Mouse (Mus musculus) hindbrain, embryonic 11.5 days (tissue): ENCODE data around the gene Il2rg. TPM values are rescaled to one million over a fixed set of nuclear protein-coding genes. Genes with fewer than 3 reads are reported as not detected.

ENCODE experiments used
- ATAC-seq: fragments of 200-750 bp; cut with Nextera tagmentation; 2 replicates; pipeline ENCODE4 v1.8.0; 2017; ENCODE audit warnings: mild to moderate bottlenecking, moderate TSS enrichment, moderate library complexity; ENCODE audit not compliant: low FRiP score
- DNase-seq: peaks from one replicate; pipeline ENCODE4 v3.0.0-alpha.2; 2015; ENCODE audit warnings: low spot score
- H3K27ac ChIP-seq: fragments of 300-500 bp; sonication (generic); 2 replicates; pipeline ENCODE4 v1.5.1; 2014; ENCODE audit warnings: mild to moderate bottlenecking, low read depth, low read length
- H3K27me3 ChIP-seq: fragments of 300-500 bp; sonication (generic); 2 replicates; pipeline ENCODE4 v1.6.1; 2014; ENCODE audit warnings: mild to moderate bottlenecking, low read length, moderate library complexity, mixed read lengths; ENCODE audit not compliant: control insufficient read depth, insufficient read depth
- H3K36me3 ChIP-seq: fragments of 300-500 bp; sonication (generic); 2 replicates; pipeline ENCODE4 v1.6.1; 2014; ENCODE audit warnings: mild to moderate bottlenecking, low read length, moderate library complexity, mixed read lengths; ENCODE audit not compliant: control insufficient read depth, insufficient read depth
- H3K4me1 ChIP-seq: fragments of 300-500 bp; sonication (generic); replicated peaks from 2 replicates; pipeline ENCODE4 v1.6.1; 2014; ENCODE audit warnings: low read length, mixed read lengths; ENCODE audit not compliant: control insufficient read depth, insufficient read depth
- H3K4me2 ChIP-seq: fragments of 300-500 bp; sonication (generic); replicated peaks from 2 replicates; pipeline ENCODE4 v1.6.1; 2014; ENCODE audit warnings: mild to moderate bottlenecking, low read depth, low read length
- H3K4me3 ChIP-seq: fragments of 300-500 bp; sonication (generic); 2 replicates; pipeline ENCODE4 v1.5.1; 2014; ENCODE audit warnings: low read depth, low read length
- H3K9ac ChIP-seq: fragments of 300-500 bp; sonication (generic); 2 replicates; pipeline ENCODE4 v1.6.1; 2014; ENCODE audit warnings: low read depth, low read length
- H3K9me3 ChIP-seq: fragments of 300-500 bp; sonication (generic); 2 replicates; pipeline ENCODE4 v1.6.1; 2016; ENCODE audit warnings: low read length; ENCODE audit not compliant: control insufficient read depth
- WGBS: fragments of 180-500 bp; shearing (Covaris S2); extraction: QIAGEN DNeasy Blood & Tissue Kit; methylation state at CpG from one replicate; pipeline ENCODE4 v1.1.7; 2014; 5-methylcytosine and 5-hydroxymethylcytosine counted together
- polyA plus RNA-seq: library from polyadenylated mRNA; unstranded; fragments of >200 nt; fragmentation: Nextera tagmentation; extraction: Ambion mirVana; gene quantifications from 2 replicates; pipeline ENCODE4 v1.2.1, GENCODE M21; 2014

Gene Il2rg
- polyA plus RNA-seq, 1 experiment from 2014 or later = 3.6 TPM

GRCm38 (mm10) chrX:101299055-101299454, 31.0 kb upstream of the Il2rg start, which contains the start of gene Nlgn3:
Gene Nlgn3 (plus strand): TSS chrX:101299168.
- peak; percentile 53 for DNase-seq
- H3K27ac ChIP-seq = peak within 1 kb of the TSS; percentile 58; the same call in 1 of the 2 replicates
- H3K4me2 ChIP-seq = peak within 1 kb of the TSS; percentile 36
- H3K9me3 ChIP-seq = no peaks in the 10 kb centered on the region
- H3K4me1 ChIP-seq = no peaks in the 10 kb centered on the region
- peak within 1 kb of the TSS; percentile 54 for H3K9ac ChIP-seq
- ATAC-seq = peak; percentile 33; the same call in 1 of the 2 replicates
- WGBS = 14% methylated on average over 11 of the region's 24 CpGs
- H3K27me3 ChIP-seq = no peaks in the 10 kb centered on the region; the same call in 1 of the 2 replicates
- peak within 1 kb of the TSS; percentile 40 for H3K4me3 ChIP-seq
- H3K36me3 ChIP-seq = peaks cover 3% of the 10 kb centered on the region; the same call in 1 of the 2 replicates

- DNase-seq (no peak), ATAC-seq (no peak)
- H3K27ac ChIP-seq = no peak overlapping the region
- H3K4me1 ChIP-seq = no peaks in the 10 kb centered on the region
- H3K27me3 ChIP-seq = no peaks in the 10 kb centered on the region
- H3K4me3 ChIP-seq = no peak overlapping the region
- no peaks in the 10 kb centered on the region for H3K36me3 ChIP-seq
- WGBS = 90% methylated on average over 10 of the region's 10 CpGs
- H3K9me3 ChIP-seq = no peaks in the 10 kb centered on the region
- no peak overlapping the region for H3K9ac ChIP-seq
- H3K4me2 ChIP-seq = no peak overlapping the region
These were observed 22.1 kb upstream of the Il2rg start for GRCm38 (mm10) chrX:101290111-101290510.

GRCm38 (mm10) chrX:101289037-101289436, 21.0 kb upstream of the Il2rg start:
- 88% methylated on average over 7 of the region's 7 CpGs for WGBS
- no peaks in the 10 kb centered on the region for H3K9me3 ChIP-seq
- no peak overlapping the region for H3K27ac ChIP-seq

GRCm38 (mm10) chrX:101288432-101288831, 20.4 kb upstream of the Il2rg start:
- H3K4me3 ChIP-seq = no peak overlapping the region
- no peaks in the 10 kb centered on the region for H3K9me3 ChIP-seq
- H3K9ac ChIP-seq = no peak overlapping the region
- no peak overlapping the region for H3K27ac ChIP-seq
- no peaks in the 10 kb centered on the region for H3K36me3 ChIP-seq
- no peaks in the 10 kb centered on the region for H3K27me3 ChIP-seq
- DNase-seq (no peak), ATAC-seq (no peak)
- H3K4me2 ChIP-seq = no peak overlapping the region
- 93% methylated on average over 6 of the region's 6 CpGs for WGBS
- H3K4me1 ChIP-seq = no peaks in the 10 kb centered on the region

More at GRCm38 (mm10) chrX:101289037-101289436, 21.0 kb upstream of the Il2rg start:
- Histone ChIP-seq H3K27me3 (no peaks in the 10 kb centered on the region), H3K4me2 (no peak overlapping the region), H3K4me3 (no peak overlapping the region), H3K9ac (no peak overlapping the region), H3K4me1 (no peaks in the 10 kb centered on the region), H3K36me3 (no peaks in the 10 kb centered on the region)
- ATAC-seq = no peak
- DNase-seq = no peak

GRCm38 (mm10) chrX:101287543-101287942, 19.5 kb upstream of the Il2rg start:
- no peak overlapping the region for H3K4me2 ChIP-seq
- H3K36me3 ChIP-seq = no peaks in the 10 kb centered on the region
- no peaks in the 10 kb centered on the region for H3K27me3 ChIP-seq
- WGBS = 94% methylated on average over 3 of the region's 3 CpGs
- H3K9me3 ChIP-seq = no peaks in the 10 kb centered on the region
- DNase-seq (no peak), ATAC-seq (no peak)
- H3K9ac ChIP-seq = no peak overlapping the region
- no peaks in the 10 kb centered on the region for H3K4me1 ChIP-seq
- H3K27ac ChIP-seq = no peak overlapping the region
- H3K4me3 ChIP-seq = no peak overlapping the region

GRCm38 (mm10) chrX:101285953-101286670, 18.1 kb upstream of the Il2rg start:
- Histone ChIP-seq H3K9ac (no peak overlapping the region), H3K9me3 (no peaks in the 10 kb centered on the region), H3K27me3 (no peaks in the 10 kb centered on the region), H3K27ac (no peak overlapping the region), H3K4me3 (no peak overlapping the region), H3K4me2 (no peak overlapping the region), H3K36me3 (no peaks in the 10 kb centered on the region), H3K4me1 (no peaks in the 10 kb centered on the region)
- no peak for ATAC-seq
- WGBS = 91% methylated on average over 14 of the region's 14 CpGs
- no peak for DNase-seq

- DNase-seq (peak; percentile 65), ATAC-seq (no peak)
- Histone ChIP-seq H3K9me3 (no peaks in the 10 kb centered on the region), H3K4me2 (no peak overlapping the region), H3K4me3 (no peak overlapping the region), H3K36me3 (no peaks in the 10 kb centered on the region), H3K4me1 (no peaks in the 10 kb centered on the region), H3K27ac (no peak overlapping the region), H3K27me3 (no peaks in the 10 kb centered on the region), H3K9ac (no peak overlapping the region)
- 33% methylated on average over 6 of the region's 6 CpGs for WGBS
These were observed 17.5 kb upstream of the Il2rg start for GRCm38 (mm10) chrX:101285534-101285933.

GRCm38 (mm10) chrX:101282813-101283212, 14.8 kb upstream of the Il2rg start:
- H3K27me3 ChIP-seq = no peaks in the 10 kb centered on the region
- no peak overlapping the region for H3K27ac ChIP-seq
- H3K9me3 ChIP-seq = no peaks in the 10 kb centered on the region
- ATAC-seq (no peak), DNase-seq (no peak)
- H3K36me3 ChIP-seq = no peaks in the 10 kb centered on the region
- no peak overlapping the region for H3K9ac ChIP-seq
- H3K4me2 ChIP-seq = no peak overlapping the region
- WGBS = 74% methylated on average over 6 of the region's 6 CpGs
- no peaks in the 10 kb centered on the region for H3K4me1 ChIP-seq
- no peak overlapping the region for H3K4me3 ChIP-seq
